In the genomic region with DNA sequence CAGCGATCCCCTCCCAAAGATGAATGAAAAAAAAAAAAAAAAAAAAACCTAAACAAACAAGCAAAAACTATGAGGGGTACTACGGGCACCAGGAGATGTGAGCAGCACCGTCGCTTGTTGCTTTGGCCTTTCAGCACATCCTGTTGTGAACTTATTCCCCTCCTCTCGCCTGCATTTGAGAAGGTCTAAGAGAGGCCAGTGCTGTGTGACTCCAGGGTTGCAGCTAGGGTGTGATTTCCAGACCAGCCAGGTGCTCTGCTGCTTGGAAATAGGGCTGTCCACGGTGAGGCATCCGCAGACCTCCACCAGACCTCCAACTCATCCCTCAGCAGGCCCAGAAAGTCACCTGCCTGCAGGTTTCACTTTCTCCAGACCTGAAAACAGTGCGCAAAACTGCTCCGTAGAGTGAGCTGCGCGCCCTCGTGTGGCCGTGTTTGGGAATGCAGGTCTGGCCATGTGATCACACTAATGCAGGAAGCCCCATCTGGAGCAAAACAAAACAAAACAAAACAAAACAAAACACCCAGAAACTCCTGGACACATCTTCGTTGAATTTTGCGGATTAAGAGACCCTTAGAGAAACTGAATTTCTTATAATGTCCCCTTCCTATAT, we compare ENCODE assay signal across 8 mouse cellular contexts.
DNase-seq lines count a peak whose midpoint lies in the region; ATAC-seq lines count a peak whose summit lies in the region.

No protein-coding gene starts in this region.

- H3K4me1 ChIP-seq in intestine, embryonic 14.5 days (replicated peaks; ENCODE audit: control insufficient read depth, insufficient read depth, low read length) = no peaks in the 10 kb centered on the region

- H3K9ac ChIP-seq in intestine, embryonic 14.5 days (ENCODE audit: low read length) = no peak overlapping the region

- H3K36me3 ChIP-seq in intestine, embryonic 14.5 days (ENCODE audit: control insufficient read depth, insufficient read depth, low read length) = no peaks in the 10 kb centered on the region

- H3K27me3 ChIP-seq in intestine, embryonic 14.5 days (replicated peaks; ENCODE audit: control insufficient read depth, insufficient read depth, low read length) = no peaks in the 10 kb centered on the region

- H3K9me3 ChIP-seq in intestine, embryonic 14.5 days (ENCODE audit: control insufficient read depth, low read length) = no peaks in the 10 kb centered on the region

- ATAC-seq in intestine, embryonic 14.5 days (replicated peaks; ENCODE audit: low FRiP score, low TSS enrichment, low read depth) = no peak; the same call in 1 of the 2 replicates
- peak; percentile 83 for ATAC-seq in megakaryocyte progenitor cell, adult 5-6 weeks (replicated peaks; ENCODE audit: poor library complexity)

- H3K4me3 ChIP-seq in intestine, embryonic 14.5 days (ENCODE audit: low read depth, low read length) = no peak overlapping the region

- H3K27ac ChIP-seq in intestine, embryonic 14.5 days (ENCODE audit: low read depth) = no peak overlapping the region

- intact Hi-C loops in gastrocnemius, postnatal 14 days (cut with DNase I; ENCODE audit: low total_unique reads) = loop anchor here (5.0 kb wide), 1 partner anchor 168 kb away; no protein-coding TSS in a partner anchor
- intact Hi-C loops in left cerebral cortex, postnatal 10 days (cut with DNase I) = no loop called here

- 25% methylated on average over 15 of the region's 15 CpGs for WGBS in intestine, embryonic 14.5 days

- DNase-seq in adrenal gland, adult (ENCODE audit: inconsistent age in 2 of 2, low spot score in 1 of 2) = peak; percentile 78 to 96
- DNase-seq in embryo, embryonic 10 days (ENCODE audit: low spot score) = peak; percentile 90
- DNase-seq in gastrocnemius, postnatal 14 days = peak; percentile 78
- DNase-seq in intestine, embryonic 14.5 days (ENCODE audit: low spot score) = peak; percentile 98
- peak; percentile 69 to 85 for DNase-seq in left cerebral cortex, postnatal 10 days (ENCODE audit: extremely low spot score in 1 of 2, low spot score in 2 of 2)
- DNase-seq in right cerebral cortex, postnatal 10 days (ENCODE audit: low spot score in 2 of 2) = peak; percentile 84 to 90
- peak; percentile 88 for DNase-seq in urinary bladder, postnatal 14 days (ENCODE audit: low spot score)

- 0 out of 2 replicates have a peak overlapping the region, but pooled peaks have one; percentile 28 for H3K4me2 ChIP-seq in intestine, embryonic 14.5 days (ENCODE audit: low read length)
